Mouse (Mus musculus): ENCODE measurements around the gene Gm20538.

Gm20538 gene

DNA sequence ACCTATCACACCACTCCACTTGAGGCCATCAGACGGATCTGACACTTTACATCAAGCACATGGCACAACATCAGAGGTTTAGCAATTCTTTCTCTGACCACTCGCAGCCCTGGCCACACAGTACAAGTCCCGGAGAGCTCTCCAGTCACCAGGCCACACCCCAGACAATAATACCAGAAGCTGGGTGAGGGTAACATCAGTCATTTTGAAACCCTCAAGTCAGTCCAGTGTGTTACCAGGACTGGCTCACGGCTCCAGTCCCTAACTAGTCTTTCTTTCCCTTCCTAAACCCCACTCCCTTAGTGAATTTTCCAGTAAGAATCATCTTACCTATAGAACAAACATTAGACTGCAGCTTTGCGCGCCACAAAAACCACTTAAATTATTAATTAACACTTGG is 22.6 kb downstream of the Gm20538 start:
- no peak for DNase-seq

DNA sequence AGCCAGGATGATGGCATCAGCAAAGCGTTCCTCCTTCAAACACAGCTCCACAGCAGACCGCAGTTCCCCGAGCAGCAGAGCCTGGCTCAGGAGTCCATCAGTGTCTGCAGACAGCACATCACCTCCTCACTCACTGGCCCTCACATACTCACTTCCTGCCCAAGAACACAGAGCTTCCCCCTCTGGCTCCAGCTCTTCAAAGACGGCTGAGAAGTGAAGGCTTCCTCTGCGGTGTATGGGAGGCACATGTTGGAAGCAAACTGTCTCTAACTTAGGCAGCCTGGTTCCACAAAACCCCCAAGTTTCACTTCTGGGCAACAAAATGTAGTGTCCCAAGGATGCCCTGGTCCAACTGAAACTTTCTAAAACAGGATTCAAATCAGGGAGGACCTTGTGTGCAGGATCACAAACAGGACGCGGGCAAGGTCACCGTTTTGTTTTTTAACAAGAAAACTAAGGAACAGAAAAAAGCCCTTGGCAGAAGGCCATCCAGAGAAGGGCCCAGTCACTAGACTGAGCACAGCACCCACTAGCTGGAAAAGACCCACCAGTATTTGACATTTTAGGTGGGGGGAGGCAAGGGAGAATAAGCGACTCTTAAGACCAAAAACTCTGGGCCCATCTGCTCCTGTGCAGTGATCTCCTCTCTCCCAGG is 27.0 kb downstream of the Gm20538 start:
- no peak for DNase-seq

DNA sequence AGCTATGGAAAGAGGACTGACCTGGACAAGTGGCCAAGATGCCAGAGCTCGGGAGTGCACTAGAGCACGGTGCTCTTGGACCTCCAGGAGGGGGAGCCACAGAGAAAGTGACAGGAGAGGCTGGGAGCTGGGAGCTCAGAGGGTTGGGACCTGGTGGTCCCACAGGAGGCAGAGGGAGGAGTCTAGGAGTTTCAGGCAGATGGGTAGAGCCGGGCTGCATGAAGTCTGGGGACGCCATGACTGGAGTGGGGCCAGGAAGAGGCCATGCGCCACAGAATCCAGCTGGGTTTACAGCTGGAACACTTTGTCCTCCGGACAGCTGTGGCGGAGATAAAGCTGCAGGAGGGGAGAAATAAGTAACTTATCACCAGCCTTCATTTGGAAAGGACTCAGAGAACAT is 33.5 kb downstream of the Gm20538 start:
- no peak for DNase-seq

GRCm38 (mm10) chr19:44517996-44518768 is 34.4 kb downstream of the Gm20538 start:
- no peak for DNase-seq

DNA sequence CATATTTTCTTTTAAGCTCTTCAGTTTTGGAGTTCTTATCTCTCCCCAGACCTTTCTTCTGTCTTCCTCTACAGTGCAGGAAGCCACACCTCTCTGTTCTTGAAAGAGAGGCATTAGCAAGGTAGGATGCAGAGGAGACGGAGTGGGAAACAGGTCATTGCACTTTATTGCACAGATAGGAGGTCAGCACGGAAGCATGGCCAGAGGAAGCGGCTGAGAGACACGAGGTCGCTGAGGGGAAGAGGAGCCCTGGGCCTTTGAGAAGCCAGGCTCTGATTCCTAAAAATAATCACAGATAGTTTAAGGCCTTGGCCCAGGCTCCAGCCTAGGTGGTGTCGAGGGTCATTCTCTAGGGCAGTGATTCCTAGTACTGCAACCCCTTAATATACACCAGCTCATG is 36.9 kb downstream of the Gm20538 start:
- no peak for DNase-seq

GRCm38 (mm10) chr19:44514521-44515451 is 37.8 kb downstream of the Gm20538 start:
- peak; percentile 70 for DNase-seq

- no peak for DNase-seq
Observed at GRCm38 (mm10) chr19:44513921-44514482, 38.6 kb downstream of the Gm20538 start.

DNA sequence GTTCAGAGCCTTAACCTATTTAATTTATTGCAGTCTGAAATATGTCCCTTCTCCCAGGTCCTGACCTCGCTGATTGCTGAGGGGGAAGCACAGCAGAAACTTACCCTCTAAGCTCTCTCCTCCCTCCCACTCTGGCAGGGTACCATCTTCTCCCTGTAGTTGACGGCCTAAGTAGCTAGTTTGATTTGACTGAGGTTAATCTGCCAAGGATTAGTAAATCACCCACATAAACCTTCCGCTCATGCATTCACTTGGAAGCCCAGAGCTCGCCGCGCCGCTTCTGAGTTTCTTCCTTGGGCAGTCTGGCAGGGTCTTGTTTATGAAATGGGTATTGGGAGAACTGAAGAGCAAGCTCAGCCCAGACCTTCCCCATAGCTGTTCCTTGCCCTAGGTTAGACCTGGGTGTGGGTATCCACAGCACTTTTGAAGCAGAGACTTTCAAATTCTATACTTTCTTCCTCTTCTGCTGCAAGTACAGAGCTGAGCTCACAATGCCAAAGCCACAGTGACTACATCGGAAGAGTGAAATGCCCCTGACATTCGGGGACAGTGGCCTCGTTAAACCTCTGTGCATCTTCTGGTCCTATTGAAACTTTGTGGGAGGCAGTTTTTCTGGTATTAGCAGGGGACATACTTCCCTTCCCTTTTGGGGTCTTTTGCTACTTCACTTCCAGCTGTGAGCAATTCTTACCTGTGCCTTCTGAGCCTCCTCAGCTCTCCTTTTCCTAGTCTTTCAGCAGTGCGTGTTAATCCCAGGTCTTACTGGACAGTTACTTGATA is 39.4 kb downstream of the Gm20538 start:
- no peak for DNase-seq

DNA sequence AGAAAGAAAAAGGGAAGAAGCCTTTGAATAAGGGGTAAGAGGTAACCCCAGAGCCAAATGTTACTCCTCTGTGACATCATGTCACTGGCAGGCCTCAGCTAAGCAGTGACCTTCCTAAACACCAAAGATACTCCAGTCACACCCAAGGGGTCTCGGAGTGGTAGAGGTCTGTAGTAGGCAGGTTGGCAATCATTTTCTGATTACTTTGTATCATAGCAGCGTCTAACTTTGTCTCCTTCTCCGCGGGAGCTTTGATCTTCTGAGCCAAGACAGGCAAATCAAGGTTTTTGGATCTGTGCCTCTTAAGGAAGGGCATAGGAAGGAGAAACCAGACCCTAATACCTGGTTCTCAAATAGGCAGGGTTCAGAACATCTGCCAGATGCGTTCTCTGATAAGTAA is 40.0 kb downstream of the Gm20538 start:
- DNase-seq, result no peak

DNA sequence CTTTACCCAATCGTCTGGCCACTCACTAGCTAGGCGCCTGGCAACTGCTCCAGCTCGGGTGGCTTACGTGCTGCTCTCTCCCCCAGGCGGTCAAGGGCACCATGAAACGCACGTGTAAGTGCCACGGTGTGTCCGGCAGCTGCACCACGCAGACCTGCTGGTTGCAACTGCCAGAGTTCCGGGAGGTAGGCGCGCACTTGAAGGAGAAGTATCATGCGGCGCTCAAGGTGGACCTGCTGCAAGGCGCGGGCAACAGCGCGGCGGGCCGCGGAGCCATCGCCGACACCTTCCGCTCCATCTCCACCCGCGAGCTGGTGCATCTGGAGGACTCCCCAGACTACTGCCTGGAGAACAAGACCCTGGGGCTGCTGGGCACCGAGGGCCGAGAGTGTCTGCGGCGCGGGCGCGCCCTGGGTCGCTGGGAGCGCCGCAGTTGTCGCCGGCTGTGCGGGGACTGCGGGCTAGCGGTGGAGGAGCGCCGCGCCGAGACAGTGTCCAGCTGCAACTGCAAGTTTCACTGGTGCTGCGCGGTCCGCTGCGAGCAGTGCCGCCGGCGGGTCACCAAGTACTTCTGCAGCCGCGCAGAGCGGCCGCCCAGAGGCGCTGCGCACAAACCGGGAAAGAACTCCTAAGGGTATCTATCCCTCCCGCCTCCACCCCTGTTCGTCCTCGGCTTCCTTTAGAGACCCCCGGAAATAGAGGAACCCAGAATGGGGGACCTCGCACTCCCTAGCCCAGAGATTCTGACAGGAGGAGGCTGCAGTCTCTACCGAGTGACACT is 41.0 kb downstream of the Gm20538 start:
- peak; percentile 81 for DNase-seq

GRCm38 (mm10) chr19:44510534-44511175 is 42.0 kb downstream of the Gm20538 start:
- DNase-seq, result no peak

GRCm38 (mm10) chr19:44502741-44503140 is 49.9 kb downstream of the Gm20538 start:
- no peak for DNase-seq

DNA sequence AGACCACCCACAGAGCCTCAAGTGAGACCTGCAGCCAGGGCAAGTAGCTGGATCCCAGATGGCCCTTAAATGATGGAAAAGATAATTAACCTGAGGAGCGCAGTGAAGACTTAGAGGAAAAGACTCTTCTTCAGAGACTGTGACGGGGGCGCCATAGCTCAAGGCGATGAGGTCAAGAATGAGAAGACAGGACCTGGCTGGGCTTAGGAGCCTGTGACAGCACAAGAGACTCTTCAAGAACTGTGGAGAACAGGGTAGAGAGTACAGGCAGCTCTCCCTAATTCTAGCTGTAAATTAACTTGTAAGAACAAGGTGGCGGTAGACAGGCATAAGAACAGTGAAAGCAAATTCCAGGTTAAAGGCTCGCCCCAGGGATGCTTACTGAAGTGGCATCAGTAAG is 50.7 kb downstream of the Gm20538 start:
- DNase-seq, result no peak

DNA sequence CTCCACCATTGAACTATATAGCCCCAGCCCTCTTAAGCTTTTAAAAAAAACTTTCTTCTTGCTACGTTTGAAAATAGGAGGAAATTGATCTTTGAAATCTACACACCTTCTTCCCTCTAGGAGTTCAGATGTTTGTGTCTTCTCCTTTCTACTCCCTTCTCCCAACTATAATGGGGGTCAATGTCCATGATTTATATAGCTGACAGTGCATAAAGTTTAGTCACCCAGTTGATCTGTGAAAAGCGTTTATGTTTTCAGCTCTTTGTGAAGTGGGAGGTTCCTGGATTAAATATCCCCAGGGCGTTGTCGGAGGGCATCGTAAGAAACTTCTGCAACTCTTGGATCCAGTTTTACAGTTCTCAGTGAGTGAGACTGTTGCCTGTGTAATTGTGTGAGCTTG is 52.4 kb downstream of the Gm20538 start:
- no peak for DNase-seq

GRCm38 (mm10) chr19:44498936-44499335 is 53.7 kb downstream of the Gm20538 start:
- DNase-seq, result no peak

DNA sequence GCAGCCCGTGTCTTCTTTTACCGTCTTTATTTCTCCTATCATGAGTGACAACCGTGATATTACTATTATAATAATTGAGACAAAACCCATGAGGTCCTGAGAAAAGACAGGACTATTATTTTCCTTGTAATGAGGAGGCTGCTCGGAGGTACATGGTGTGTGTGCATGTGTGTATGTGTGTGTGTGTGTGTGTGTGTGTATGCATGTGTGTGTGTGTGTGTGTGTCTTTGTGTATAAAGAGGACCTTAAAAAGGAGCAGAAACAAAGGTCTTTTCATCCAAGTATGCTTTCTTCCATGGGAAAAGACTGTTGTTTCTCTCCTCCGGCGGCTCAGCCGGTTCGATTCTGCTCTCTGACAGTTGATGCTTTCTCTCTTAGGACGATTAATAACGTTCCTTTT is 55.7 kb downstream of the Gm20538 start:
- DNase-seq, result no peak

DNA sequence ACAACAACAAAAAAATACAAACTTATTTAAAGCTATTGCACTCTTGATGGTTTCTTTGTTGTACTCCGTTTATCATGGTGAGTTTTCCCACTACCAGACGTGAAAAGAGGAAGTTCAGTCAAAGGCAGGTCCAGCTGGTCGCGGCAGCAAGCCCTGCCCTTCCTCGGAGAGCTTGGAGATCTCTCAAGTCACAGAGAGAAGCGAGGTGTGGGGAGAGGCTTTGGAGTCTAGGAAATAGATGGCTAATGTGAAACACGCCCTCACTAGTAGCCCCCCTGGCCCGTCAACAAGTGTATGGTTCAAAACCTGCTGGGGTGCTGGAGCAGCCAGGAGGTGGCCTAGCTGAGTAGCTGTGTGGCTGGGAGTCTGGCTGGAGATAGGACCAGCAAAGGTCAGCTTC is 56.1 kb downstream of the Gm20538 start:
- no peak for DNase-seq

Data from embryo, embryonic 11 days (tissue).